Mouse (Mus musculus) limb, embryonic 13.5 days (tissue): ENCODE results near the gene Kmt2c. TPM values are rescaled to one million over a fixed set of nuclear protein-coding genes. Genes with fewer than 3 reads are reported as not detected.

ENCODE experiments used
- ATAC-seq: fragments of 200-750 bp; cut with Nextera tagmentation; 2 replicates; pipeline ENCODE4 v1.8.0; 2017; ENCODE audit warnings: low read depth, moderate number of reproducible peaks, moderate TSS enrichment; ENCODE audit not compliant: low FRiP score
- H3K27ac ChIP-seq: fragments of 300-500 bp; sonication (generic); 2 replicates; pipeline ENCODE4 v1.5.1; 2015; ENCODE audit warnings: inconsistent platforms, mild to moderate bottlenecking, moderate library complexity
- H3K27me3 ChIP-seq: fragments of 300-500 bp; sonication (generic); 2 replicates; pipeline ENCODE4 v1.6.1; 2015; ENCODE audit warnings: mild to moderate bottlenecking, inconsistent platforms
- H3K36me3 ChIP-seq: fragments of 300-500 bp; sonication (generic); 2 replicates; pipeline ENCODE4 v1.6.1; 2015; ENCODE audit warnings: inconsistent platforms, mild to moderate bottlenecking, moderate library complexity
- H3K4me1 ChIP-seq: fragments of 300-500 bp; sonication (generic); 2 replicates; pipeline ENCODE4 v1.6.1; 2015; ENCODE audit warnings: inconsistent platforms
- H3K4me2 ChIP-seq: fragments of 300-500 bp; sonication (generic); replicated peaks from 2 replicates; pipeline ENCODE4 v1.6.1; 2015; ENCODE audit warnings: inconsistent platforms, mild to moderate bottlenecking, moderate library complexity
- H3K4me3 ChIP-seq: fragments of 300-500 bp; sonication (generic); 2 replicates; pipeline ENCODE4 v1.5.1; 2015; ENCODE audit warnings: moderate library complexity, mild to moderate bottlenecking, inconsistent platforms
- H3K9ac ChIP-seq: fragments of 300-500 bp; sonication (generic); 2 replicates; pipeline ENCODE4 v1.6.1; 2015; ENCODE audit warnings: mild to moderate bottlenecking, inconsistent platforms
- H3K9me3 ChIP-seq: fragments of 300-500 bp; sonication (generic); 2 replicates; pipeline ENCODE4 v1.6.1; 2016; ENCODE audit warnings: inconsistent platforms
- WGBS: fragments of 180-500 bp; shearing (Covaris S2); methylation state at CpG from one replicate; pipeline ENCODE4 v1.1.7; 2015; 5-methylcytosine and 5-hydroxymethylcytosine counted together
- polyA plus RNA-seq: library from polyadenylated mRNA; unstranded; fragments of >200 nt; fragmentation: Nextera tagmentation; extraction: Ambion mirVana; gene quantifications from 2 replicates; pipeline ENCODE4 v1.2.1, GENCODE M21; 2015

Gene Kmt2c
- polyA plus RNA-seq, 1 experiment from 2014 or later = 15.0 TPM

DNA sequence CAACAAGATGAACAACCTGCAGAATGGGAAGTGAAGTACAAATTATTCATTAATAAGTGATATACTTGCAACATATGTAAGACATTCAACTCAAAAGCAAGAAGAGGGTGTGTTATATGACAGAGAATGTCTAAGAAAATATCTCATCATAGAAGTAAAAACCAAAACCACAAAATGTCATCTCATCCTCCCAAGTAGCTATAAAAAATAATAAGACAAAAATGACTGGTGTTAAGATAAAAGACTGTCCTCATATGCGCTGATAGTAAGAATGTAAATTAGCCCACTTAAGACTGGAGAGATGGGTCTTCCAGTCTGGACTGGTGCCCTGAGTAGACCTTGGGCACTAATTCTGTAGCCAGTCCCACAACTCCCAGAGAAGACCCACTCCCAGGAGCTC is 61.1 kb downstream of the Kmt2c start:
- no peaks in the 10 kb centered on the region for H3K4me1 ChIP-seq
- H3K27me3 ChIP-seq = no peaks in the 10 kb centered on the region
- no peak for ATAC-seq
- H3K27ac ChIP-seq = no peak overlapping the region
- no peaks in the 10 kb centered on the region; the same call in 1 of the 2 replicates for H3K9me3 ChIP-seq
- H3K4me3 ChIP-seq = no peak overlapping the region
- WGBS = 96% methylated on average over 1 of the region's 1 CpGs
- no peaks in the 10 kb centered on the region for H3K36me3 ChIP-seq
- H3K9ac ChIP-seq = no peak overlapping the region
- H3K4me2 ChIP-seq = no peak overlapping the region

DNA sequence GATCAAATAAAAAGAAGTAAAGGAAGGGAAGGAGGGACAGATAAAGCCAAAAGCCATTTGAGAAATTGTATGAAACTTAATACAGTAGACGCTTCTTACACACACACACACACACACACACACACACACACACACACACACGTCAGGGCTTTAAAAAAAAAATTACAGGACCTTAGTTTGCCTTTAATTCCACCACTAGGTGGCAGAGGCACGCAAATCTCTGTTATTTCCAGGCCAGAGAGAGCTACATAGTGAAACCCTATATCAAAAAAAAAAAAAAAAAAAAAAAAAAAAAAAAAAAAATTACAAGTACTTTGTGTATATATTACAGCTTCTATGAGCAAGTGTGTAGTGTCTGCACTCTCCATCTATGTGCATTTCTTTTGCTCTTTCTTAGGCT is 62.5 kb downstream of the Kmt2c start:
- H3K4me2 ChIP-seq = no peak overlapping the region
- H3K36me3 ChIP-seq = no peaks in the 10 kb centered on the region
- WGBS = 13% methylated on average over 3 of the region's 3 CpGs
- H3K9ac ChIP-seq = no peak overlapping the region
- H3K4me3 ChIP-seq = no peak overlapping the region
- no peaks in the 10 kb centered on the region for H3K27me3 ChIP-seq
- no peaks in the 10 kb centered on the region for H3K4me1 ChIP-seq
- ATAC-seq = no peak
- no peak overlapping the region for H3K27ac ChIP-seq
- H3K9me3 ChIP-seq = no peaks in the 10 kb centered on the region; the same call in 1 of the 2 replicates

GRCm38 (mm10) chr5:25422576-25422975 is 76.0 kb downstream of the Kmt2c start:
- Histone ChIP-seq H3K4me2 (no peak overlapping the region), H3K27ac (no peak overlapping the region), H3K36me3 (no peaks in the 10 kb centered on the region), H3K9me3 (no peaks in the 10 kb centered on the region), H3K9ac (no peak overlapping the region), H3K4me1 (no peaks in the 10 kb centered on the region), H3K27me3 (no peaks in the 10 kb centered on the region), H3K4me3 (no peak overlapping the region)
- no peak for ATAC-seq
- 87% methylated on average over 1 of the region's 1 CpGs for WGBS

- H3K27me3 ChIP-seq = no peaks in the 10 kb centered on the region
- no peak overlapping the region for H3K4me2 ChIP-seq
- no peak overlapping the region for H3K4me3 ChIP-seq
- no peak overlapping the region for H3K9ac ChIP-seq
- ATAC-seq = no peak
- no peaks in the 10 kb centered on the region for H3K4me1 ChIP-seq
- 40% methylated on average over 3 of the region's 3 CpGs for WGBS
- no peak overlapping the region for H3K27ac ChIP-seq
- no peaks in the 10 kb centered on the region for H3K36me3 ChIP-seq
- no peaks in the 10 kb centered on the region for H3K9me3 ChIP-seq
These were observed 78.0 kb downstream of the Kmt2c start for GRCm38 (mm10) chr5:25420601-25421000.

- no peak overlapping the region for H3K27ac ChIP-seq
- no peak overlapping the region for H3K9ac ChIP-seq
- no peak overlapping the region for H3K4me3 ChIP-seq
- peaks cover 10% of the 10 kb centered on the region for H3K36me3 ChIP-seq
- no peak for ATAC-seq
- no peaks in the 10 kb centered on the region for H3K9me3 ChIP-seq
- no peaks in the 10 kb centered on the region for H3K27me3 ChIP-seq
- no peak overlapping the region for H3K4me2 ChIP-seq
- no peaks in the 10 kb centered on the region for H3K4me1 ChIP-seq
These were observed 83.2 kb downstream of the Kmt2c start for GRCm38 (mm10) chr5:25415382-25415781.

- Histone ChIP-seq H3K36me3 (peaks cover 27% of the 10 kb centered on the region), H3K27ac (no peak overlapping the region), H3K27me3 (no peaks in the 10 kb centered on the region), H3K4me3 (no peak overlapping the region), H3K9ac (no peak overlapping the region), H3K9me3 (no peaks in the 10 kb centered on the region), H3K4me2 (no peak overlapping the region), H3K4me1 (no peaks in the 10 kb centered on the region)
- WGBS = 95% methylated on average over 2 of the region's 2 CpGs
- no peak for ATAC-seq
These were observed 101.9 kb downstream of the Kmt2c start for GRCm38 (mm10) chr5:25396727-25397126.

DNA sequence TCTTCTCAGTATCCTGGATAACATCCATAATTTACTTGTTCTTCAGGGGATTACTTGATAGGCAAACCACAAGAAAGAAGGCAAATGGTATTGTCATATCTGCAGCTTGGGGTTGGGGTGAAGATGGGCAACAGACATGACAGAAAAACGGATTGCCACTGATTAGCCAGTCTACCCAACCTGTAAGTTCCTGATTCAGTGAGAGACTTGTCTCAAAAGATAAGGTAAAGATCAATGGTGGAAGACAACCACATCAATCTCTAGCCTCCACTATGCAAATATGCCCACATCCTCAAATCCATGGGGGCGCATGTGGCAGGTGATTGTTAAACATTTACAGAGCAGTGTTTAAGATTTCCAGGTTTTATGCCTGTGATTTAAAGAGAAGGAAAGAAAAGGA is 105.9 kb downstream of the Kmt2c start:
- Histone ChIP-seq H3K27me3 (no peaks in the 10 kb centered on the region), H3K4me1 (no peaks in the 10 kb centered on the region), H3K9me3 (no peaks in the 10 kb centered on the region), H3K4me2 (no peak overlapping the region), H3K36me3 (peaks cover 6% of the 10 kb centered on the region), H3K4me3 (no peak overlapping the region), H3K27ac (no peak overlapping the region), H3K9ac (no peak overlapping the region)
- 78% methylated on average over 2 of the region's 2 CpGs for WGBS
- ATAC-seq = no peak

DNA sequence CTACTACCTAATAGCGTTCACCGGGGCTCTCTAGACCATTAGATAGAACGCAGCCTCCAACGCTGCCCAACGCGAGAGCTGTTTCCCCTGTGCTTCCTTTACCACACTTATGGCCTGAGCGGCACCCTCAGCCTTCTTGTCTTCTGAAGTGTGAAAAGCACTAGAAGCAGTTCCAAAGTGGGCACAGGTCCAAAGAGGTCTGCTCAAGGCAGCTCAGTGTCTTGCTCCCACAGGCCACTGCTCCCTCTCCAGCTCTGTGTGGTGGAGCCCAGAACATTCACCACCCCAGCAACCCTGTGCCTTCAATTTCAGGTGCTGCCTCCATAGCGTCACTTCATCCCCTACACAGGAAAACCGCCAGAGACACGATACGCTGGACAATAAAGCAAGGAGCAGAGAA is 115.0 kb downstream of the Kmt2c start:
- H3K9ac ChIP-seq = no peak overlapping the region
- no peak overlapping the region for H3K4me2 ChIP-seq
- H3K27me3 ChIP-seq = no peaks in the 10 kb centered on the region
- H3K4me3 ChIP-seq = no peak overlapping the region
- no peak for ATAC-seq
- no peak overlapping the region for H3K27ac ChIP-seq
- WGBS = 85% methylated on average over 11 of the region's 11 CpGs
- no peaks in the 10 kb centered on the region for H3K4me1 ChIP-seq
- H3K36me3 ChIP-seq = peaks cover 19% of the 10 kb centered on the region
- no peaks in the 10 kb centered on the region for H3K9me3 ChIP-seq

GRCm38 (mm10) chr5:25379188-25379587 is 119.4 kb downstream of the Kmt2c start:
- no peak overlapping the region for H3K27ac ChIP-seq
- H3K9me3 ChIP-seq = no peaks in the 10 kb centered on the region
- H3K4me2 ChIP-seq = no peak overlapping the region
- peaks cover 9% of the 10 kb centered on the region for H3K36me3 ChIP-seq
- ATAC-seq = no peak
- H3K4me3 ChIP-seq = no peak overlapping the region
- no peaks in the 10 kb centered on the region for H3K27me3 ChIP-seq
- no peaks in the 10 kb centered on the region for H3K4me1 ChIP-seq
- no peak overlapping the region for H3K9ac ChIP-seq

DNA sequence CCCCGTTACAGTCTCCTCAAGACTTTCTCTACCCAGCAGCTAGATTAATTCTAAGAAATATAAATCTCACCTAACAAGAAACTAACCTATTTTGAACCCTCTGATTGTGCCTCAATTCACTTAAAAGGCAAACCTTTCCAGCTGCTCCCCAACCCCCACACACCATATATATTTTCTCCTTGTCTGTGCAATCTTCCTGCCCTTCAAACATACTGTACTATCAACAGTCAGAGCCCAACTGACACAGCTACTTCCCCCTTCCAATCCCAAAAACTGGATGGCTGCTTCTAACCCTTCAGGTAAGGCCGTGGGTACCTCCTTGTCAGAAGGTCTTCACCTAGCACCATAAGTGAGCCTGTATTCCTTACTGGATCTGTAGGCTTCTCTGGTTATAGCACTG is 130.2 kb downstream of the Kmt2c start:
- Histone ChIP-seq H3K27me3 (no peaks in the 10 kb centered on the region), H3K4me2 (no peak overlapping the region), H3K27ac (no peak overlapping the region), H3K9ac (no peak overlapping the region), H3K9me3 (no peaks in the 10 kb centered on the region), H3K4me3 (no peak overlapping the region), H3K4me1 (no peaks in the 10 kb centered on the region), H3K36me3 (peaks cover 7% of the 10 kb centered on the region)
- 95% methylated on average over 2 of the region's 2 CpGs for WGBS
- no peak for ATAC-seq

DNA sequence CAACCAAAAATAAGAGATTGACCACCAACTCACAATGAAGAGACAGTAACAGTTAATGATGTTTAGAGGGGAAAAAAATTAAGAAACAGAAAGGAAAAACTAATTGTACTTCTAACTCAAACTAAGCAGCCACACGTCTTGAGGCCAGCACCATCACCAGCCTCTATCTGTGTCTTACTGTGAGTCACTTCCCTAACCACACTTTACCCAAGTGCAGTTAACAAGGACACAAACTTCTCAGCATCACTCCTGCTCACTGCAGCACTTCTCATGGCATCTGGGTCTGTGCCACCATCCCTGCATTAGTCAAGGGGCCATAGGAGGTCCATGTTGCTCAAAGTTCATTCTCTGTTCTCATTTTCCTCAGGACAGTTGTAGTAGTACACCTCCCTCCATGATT is 131.5 kb downstream of the Kmt2c start:
- no peak overlapping the region for H3K4me3 ChIP-seq
- H3K27me3 ChIP-seq = no peaks in the 10 kb centered on the region
- WGBS = 79% methylated on average over 1 of the region's 1 CpGs
- H3K4me1 ChIP-seq = no peaks in the 10 kb centered on the region
- H3K4me2 ChIP-seq = no peak overlapping the region
- no peak overlapping the region for H3K9ac ChIP-seq
- ATAC-seq = no peak
- H3K36me3 ChIP-seq = peaks cover 7% of the 10 kb centered on the region
- no peaks in the 10 kb centered on the region for H3K9me3 ChIP-seq
- H3K27ac ChIP-seq = no peak overlapping the region

GRCm38 (mm10) chr5:25353509-25353908 is 145.1 kb downstream of the Kmt2c start:
- H3K36me3 ChIP-seq = peaks cover 21% of the 10 kb centered on the region
- no peak overlapping the region for H3K9ac ChIP-seq
- no peaks in the 10 kb centered on the region for H3K4me1 ChIP-seq

GRCm38 (mm10) chr5:25331322-25331721 is 167.3 kb downstream of the Kmt2c start:
- peaks cover 26% of the 10 kb centered on the region for H3K36me3 ChIP-seq
- 90% methylated on average over 2 of the region's 2 CpGs for WGBS
- H3K9me3 ChIP-seq = no peaks in the 10 kb centered on the region
- no peak overlapping the region for H3K9ac ChIP-seq
- no peak overlapping the region for H3K27ac ChIP-seq
- H3K4me2 ChIP-seq = no peak overlapping the region
- no peak overlapping the region for H3K4me3 ChIP-seq
- no peaks in the 10 kb centered on the region for H3K27me3 ChIP-seq
- no peak for ATAC-seq
- H3K4me1 ChIP-seq = no peaks in the 10 kb centered on the region

More at GRCm38 (mm10) chr5:25353509-25353908, 145.1 kb downstream of the Kmt2c start:
- ATAC-seq = no peak
- Histone ChIP-seq H3K4me2 (no peak overlapping the region), H3K27me3 (no peaks in the 10 kb centered on the region), H3K9me3 (no peaks in the 10 kb centered on the region), H3K4me3 (no peak overlapping the region), H3K27ac (no peak overlapping the region)
- WGBS = 91% methylated on average over 2 of the region's 2 CpGs
